Mouse (Mus musculus) lung, postnatal 0 days (tissue): ENCODE measurements around the gene Gcnt2.

ENCODE experiments used
- CTCF ChIP-seq: IDR thresholded peaks from 2 replicates; pipeline ENCODE4 v1.5.1; 2016; ENCODE audit warnings: antibody characterized with exemption, mild to moderate bottlenecking
- EP300 ChIP-seq: IDR thresholded peaks from 2 replicates; pipeline ENCODE4 v1.6.1; 2016; ENCODE audit warnings: antibody characterized with exemption, mild to moderate bottlenecking, control low read depth

DNA sequence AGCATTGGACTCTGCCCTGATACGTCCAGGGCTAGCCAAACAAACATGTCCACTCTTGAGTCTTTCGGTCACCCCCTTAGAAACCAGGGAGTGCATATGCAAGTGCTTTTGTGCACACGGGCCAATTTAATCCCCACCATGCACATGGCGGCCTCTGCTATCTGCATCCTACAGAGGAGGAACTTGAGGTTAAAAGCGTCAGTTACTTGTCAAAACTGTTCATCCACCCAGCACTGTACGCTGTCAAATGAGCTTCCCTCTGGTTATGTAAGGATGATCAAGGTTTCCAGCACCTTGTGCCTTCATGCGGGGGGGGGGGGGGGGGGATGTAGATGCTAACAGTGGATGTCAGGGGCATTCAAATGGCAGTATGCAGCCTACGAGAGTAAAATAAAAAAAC is 49.5 kb downstream of the Gcnt2 start:
- TF ChIP-seq EP300 (no peak), CTCF (no peak)
